Mouse (Mus musculus) heart, adult 2 months (tissue): ENCODE data around the gene Togaram2. TPM values are rescaled to one million over a fixed set of nuclear protein-coding genes. Genes with fewer than 3 reads are reported as not detected.

Experiments
- DNase-seq, 2 experiments: peaks; one replicate each; pipeline ENCODE4 v3.0.0; 2021
- H3K27ac ChIP-seq: fragments of 200-600 bp; 2 replicates; pipeline ENCODE4 v1.8.1; 2022
- H3K27me3 ChIP-seq: fragments of 200-500 bp; 2 replicates; pipeline ENCODE4 v1.6.1; 2012; ENCODE audit warnings: mild to moderate bottlenecking, low read length, inconsistent platforms, mixed read lengths; ENCODE audit not compliant: control insufficient read depth, insufficient read depth
- H3K36me3 ChIP-seq: fragments of 200-500 bp; 2 replicates; pipeline ENCODE4 v1.6.1; 2012; ENCODE audit warnings: low read length, inconsistent platforms; ENCODE audit not compliant: control insufficient read depth, insufficient read depth
- H3K4me1 ChIP-seq: fragments of 200-500 bp; 2 replicates; pipeline ENCODE4 v1.6.1; 2011; ENCODE audit warnings: low read length; ENCODE audit not compliant: control insufficient read depth, insufficient read depth
- H3K4me3 ChIP-seq: fragments of 200-600 bp; 2 replicates; pipeline ENCODE4 v1.8.1; 2022
- H3K79me2 ChIP-seq: fragments of 200-500 bp; replicated peaks from 2 replicates; pipeline ENCODE4 v1.6.1; 2012; ENCODE audit warnings: mild to moderate bottlenecking, inconsistent platforms, low read length, moderate library complexity, mixed read lengths; ENCODE audit not compliant: control insufficient read depth, insufficient read depth
- H3K9ac ChIP-seq: fragments of 200-500 bp; 2 replicates; pipeline ENCODE4 v1.6.1; 2012; ENCODE audit warnings: low read depth, mild to moderate bottlenecking, control low read depth, inconsistent platforms, low read length, mixed read lengths
- CTCF ChIP-seq: fragments of 200-600 bp; IDR thresholded peaks from 2 replicates; pipeline ENCODE4 v1.8.1; 2022; ENCODE audit warnings: antibody characterized with exemption, mild to moderate bottlenecking, moderate library complexity
- EP300 ChIP-seq: fragments of 200-500 bp; IDR thresholded peaks from 2 replicates; pipeline ENCODE4 v1.6.1; 2011; ENCODE audit warnings: low read depth, low read length, control low read depth; ENCODE audit not compliant: insufficient read depth
- POLR2A ChIP-seq: fragments of 200-500 bp; IDR thresholded peaks from 2 replicates; pipeline ENCODE4 v1.6.1; 2011; ENCODE audit warnings: mild to moderate bottlenecking, low read depth, low read length, control low read depth; ENCODE audit not compliant: insufficient read depth
- WGBS: fragments of 180-500 bp; shearing (Covaris S2); methylation state at CpG from one replicate; pipeline ENCODE4 v1.1.7; 2018; 5-methylcytosine and 5-hydroxymethylcytosine counted together
- intact Hi-C: fragments of 180-260 bp; cut with DNase I; formaldehyde crosslinking; loops from one replicate; pipeline ENCODE4 v1.15.1; 2025
- polyA plus RNA-seq: library from polyadenylated mRNA; depleted of rRNA; stranded (reverse); fragments of >200 nt; gene quantifications from 2 replicates; pipeline ENCODE4 v1.2.3, GENCODE M21; 2012
- total RNA-seq, 2 experiments: library from RNA; stranded (reverse); gene quantifications; 2 replicates each; pipeline ENCODE4 v1.2.3; 2021

Togaram2 gene
- total and polyA plus RNA-seq, 3 experiments, result 5.4 to 5.9 (median 5.5) TPM

GRCm38 (mm10) chr17:71705550-71706480 lies 32.8 kb downstream of the Togaram2 start:
- H3K36me3 ChIP-seq, result no peaks in the 10 kb centered on the region
- H3K9ac ChIP-seq, result no peak overlapping the region
- H3K27me3 ChIP-seq, result no peaks in the 10 kb centered on the region
- H3K27ac ChIP-seq, result peak overlapping the region; percentile 54
- intact Hi-C loops, result no loop called here
- DNase-seq, result peak in 1 of 2 experiments; percentile 61
- 63% methylated on average over 14 of the region's 14 CpGs for WGBS
- H3K4me1 ChIP-seq, result peaks cover 4% of the 10 kb centered on the region; the same call in 1 of the 2 replicates
- TF ChIP-seq EP300, result peak; percentile 68; the same call in 1 of the 2 replicates
- no peak for TF ChIP-seq CTCF
- TF ChIP-seq POLR2A, result peak; percentile 29; the same call in 1 of the 2 replicates
- H3K4me3 ChIP-seq, result no peak overlapping the region
- H3K79me2 ChIP-seq, result no peaks in the 10 kb centered on the region

- TF ChIP-seq POLR2A (no peak), CTCF (no peak), EP300 (no peak)
- WGBS, result 78% methylated on average over 4 of the region's 4 CpGs
- Histone ChIP-seq H3K36me3 (no peaks in the 10 kb centered on the region), H3K4me3 (no peak overlapping the region), H3K27ac (no peak overlapping the region), H3K79me2 (no peaks in the 10 kb centered on the region), H3K9ac (no peak overlapping the region), H3K27me3 (no peaks in the 10 kb centered on the region), H3K4me1 (peaks cover 4% of the 10 kb centered on the region; the same call in 1 of the 2 replicates)
- intact Hi-C loops, result no loop called here
- DNase-seq, result no peak
Measured at GRCm38 (mm10) chr17:71707715-71708114, 34.7 kb downstream of the Togaram2 start.

- Histone ChIP-seq H3K9ac (no peak overlapping the region), H3K27ac (no peak overlapping the region)
Measured at GRCm38 (mm10) chr17:71712279-71712678, 39.2 kb downstream of the Togaram2 start.

GRCm38 (mm10) chr17:71715034-71715433 lies 42.0 kb downstream of the Togaram2 start:
- Histone ChIP-seq H3K4me1 (peaks cover 1% of the 10 kb centered on the region; the same call in 1 of the 2 replicates), H3K27me3 (no peaks in the 10 kb centered on the region), H3K79me2 (no peaks in the 10 kb centered on the region), H3K9ac (no peak overlapping the region), H3K36me3 (no peaks in the 10 kb centered on the region), H3K4me3 (no peak overlapping the region), H3K27ac (no peak overlapping the region)
- no peak for DNase-seq
- TF ChIP-seq CTCF, result no peak
- 62% methylated on average over 3 of the region's 3 CpGs for WGBS
- intact Hi-C loops, result no loop called here

More at GRCm38 (mm10) chr17:71712279-71712678, 39.2 kb downstream of the Togaram2 start:
- Histone ChIP-seq H3K36me3 (no peaks in the 10 kb centered on the region), H3K79me2 (no peaks in the 10 kb centered on the region), H3K4me3 (no peak overlapping the region), H3K27me3 (no peaks in the 10 kb centered on the region), H3K4me1 (no peaks in the 10 kb centered on the region)
- peak in 1 of 2 experiments; percentile 45 for DNase-seq
- WGBS, result 59% methylated on average over 6 of the region's 6 CpGs
- intact Hi-C loops, result no loop called here
- no peak for TF ChIP-seq EP300
- TF ChIP-seq CTCF, result no peak
- no peak for TF ChIP-seq POLR2A

GRCm38 (mm10) chr17:71717881-71718625 lies 45.0 kb downstream of the Togaram2 start:
- Histone ChIP-seq H3K79me2 (no peaks in the 10 kb centered on the region), H3K27ac (no peak overlapping the region), H3K4me1 (peaks cover 7% of the 10 kb centered on the region; the same call in 1 of the 2 replicates), H3K36me3 (no peaks in the 10 kb centered on the region; the same call in 1 of the 2 replicates), H3K9ac (no peak overlapping the region), H3K27me3 (no peaks in the 10 kb centered on the region), H3K4me3 (no peak overlapping the region)
- intact Hi-C loops, result no loop called here
- TF ChIP-seq EP300 (no peak), CTCF (no peak), POLR2A (no peak)
- no peak for DNase-seq
- 81% methylated on average over 8 of the region's 8 CpGs for WGBS
